Mouse (Mus musculus): ENCODE results near the gene Pfkp.

Gene Pfkp

DNA sequence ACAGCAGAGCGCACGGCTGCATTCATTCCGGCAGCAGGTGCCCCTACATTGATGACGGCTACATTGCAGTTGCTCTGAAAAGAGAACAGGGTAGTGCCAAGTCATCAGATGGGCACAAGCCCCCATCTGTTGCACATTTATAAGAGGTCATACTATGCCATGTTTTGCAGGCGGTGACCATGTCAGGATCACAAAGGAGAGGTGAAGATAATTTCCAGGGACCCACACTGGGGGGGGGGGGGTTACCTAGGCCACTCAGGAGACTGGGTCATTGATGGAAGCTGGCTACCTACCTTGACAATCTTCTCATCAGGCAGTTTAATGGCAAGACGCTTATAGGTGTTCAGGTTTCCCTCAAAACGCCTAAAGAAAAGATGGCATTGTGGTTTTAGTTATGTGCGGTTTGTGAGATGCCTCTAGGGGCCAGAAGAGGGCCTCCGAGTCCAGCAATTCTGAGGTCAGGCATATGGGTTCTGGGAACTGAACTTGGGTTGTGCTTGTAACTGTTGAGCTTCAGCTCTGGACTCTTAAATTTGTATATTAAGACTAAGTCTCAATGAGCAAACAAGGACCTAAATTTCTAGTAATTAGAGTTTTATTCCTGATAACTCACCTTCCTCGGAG lies 45.7 kb downstream of the Pfkp start:
- DNase-seq (ENCODE audit: low read depth, low spot score): no peak

DNA sequence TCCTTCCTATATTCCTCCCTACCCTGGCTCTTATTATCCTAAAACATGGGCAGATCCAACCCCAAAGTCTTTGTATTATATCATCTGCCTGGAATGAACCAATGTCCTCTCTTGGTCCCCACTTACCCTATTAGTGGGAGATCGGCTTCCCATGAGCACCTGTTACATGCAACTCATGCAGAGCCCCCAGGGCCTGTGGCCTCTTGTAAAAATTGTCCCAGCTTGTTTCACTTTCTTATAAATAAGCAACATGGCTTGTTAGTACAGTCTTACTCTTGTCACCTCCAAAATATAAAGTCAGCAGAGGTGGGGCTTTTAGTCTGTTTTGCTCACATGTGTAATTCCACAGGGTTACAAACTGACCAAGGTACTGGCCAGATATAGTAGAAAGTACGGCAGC lies 46.9 kb downstream of the Pfkp start:
- no peak for DNase-seq (ENCODE audit: low read depth, low spot score)

DNA sequence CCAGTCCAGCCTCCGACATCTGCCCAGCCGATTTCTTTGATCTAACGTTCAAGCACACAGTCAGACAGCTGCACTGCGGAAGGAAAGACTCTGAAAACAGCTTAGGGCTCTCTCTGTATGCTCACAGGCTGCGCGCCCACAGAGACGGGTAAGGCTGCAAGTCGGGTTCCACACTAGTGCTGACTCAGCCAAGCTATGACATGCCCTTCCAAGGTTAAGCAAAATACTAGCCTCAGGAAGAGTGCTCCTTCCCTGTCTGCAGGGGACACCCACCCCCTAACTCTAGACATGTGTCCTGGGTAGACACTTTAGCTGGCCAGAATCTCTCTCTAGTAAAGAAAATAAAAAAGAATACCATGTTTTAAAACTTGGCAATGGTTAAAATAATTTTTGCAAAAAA lies 48.0 kb downstream of the Pfkp start:
- DNase-seq (ENCODE audit: low read depth, low spot score): no peak

DNA sequence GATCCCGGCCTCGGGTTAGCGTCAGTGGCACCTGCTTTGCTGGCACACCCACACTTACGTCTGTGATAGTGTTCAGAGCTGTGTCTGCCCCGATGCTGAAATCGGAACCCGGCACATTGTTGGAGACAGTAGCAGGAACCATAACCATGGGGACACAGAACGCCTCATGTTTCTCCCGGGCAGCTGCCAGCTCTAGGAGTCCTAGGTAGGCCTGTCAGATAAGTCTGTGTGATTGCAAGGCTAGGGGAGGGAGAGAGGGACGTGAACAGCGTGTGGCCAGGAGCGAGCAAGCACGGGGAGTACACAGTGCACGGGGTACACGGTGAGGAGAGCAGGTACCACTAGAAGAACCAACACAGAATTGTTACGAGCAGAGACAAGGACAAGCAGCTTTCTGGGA lies 50.8 kb downstream of the Pfkp start:
- DNase-seq (ENCODE audit: low read depth, low spot score): no peak

DNA sequence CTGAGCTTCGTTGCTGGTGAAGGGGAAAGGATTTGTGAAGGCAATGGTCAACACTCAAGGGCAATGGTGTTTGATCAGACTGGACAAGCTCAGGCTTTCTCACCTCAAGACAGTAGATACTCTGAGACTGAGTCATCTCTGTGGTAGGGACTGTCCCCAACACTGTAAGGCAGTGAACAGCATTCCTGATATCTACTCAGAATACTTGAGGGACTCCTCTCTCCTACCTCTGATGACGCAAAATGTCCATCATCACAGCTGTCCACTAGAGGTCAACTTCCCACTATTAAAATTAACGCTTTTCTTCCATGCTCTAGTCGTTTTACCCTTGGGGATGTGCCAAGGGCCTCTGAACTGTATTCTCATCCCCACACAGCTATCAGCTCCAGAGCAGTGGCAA lies 53.2 kb downstream of the Pfkp start:
- DNase-seq (ENCODE audit: low read depth, low spot score): no peak

DNA sequence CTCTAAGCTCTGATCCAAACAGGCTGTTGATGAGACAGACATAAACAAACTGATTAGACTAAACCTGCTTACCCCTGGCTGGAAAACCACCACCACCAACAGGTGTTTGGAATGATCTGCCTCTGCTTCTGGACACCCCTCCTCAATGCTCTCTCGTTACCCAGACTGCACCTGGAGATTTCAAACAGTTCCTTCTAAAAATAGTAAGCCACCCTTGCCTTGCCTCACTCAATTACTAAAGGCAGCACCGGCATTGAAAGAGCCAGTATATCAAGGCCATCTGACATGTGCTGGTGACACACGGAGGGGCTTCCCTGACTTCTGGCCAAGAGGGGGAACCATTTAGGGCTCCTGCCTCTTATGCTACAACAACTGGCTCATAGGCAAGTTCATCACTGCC lies 57.7 kb downstream of the Pfkp start:
- no peak for DNase-seq (ENCODE audit: low read depth, low spot score)

DNA sequence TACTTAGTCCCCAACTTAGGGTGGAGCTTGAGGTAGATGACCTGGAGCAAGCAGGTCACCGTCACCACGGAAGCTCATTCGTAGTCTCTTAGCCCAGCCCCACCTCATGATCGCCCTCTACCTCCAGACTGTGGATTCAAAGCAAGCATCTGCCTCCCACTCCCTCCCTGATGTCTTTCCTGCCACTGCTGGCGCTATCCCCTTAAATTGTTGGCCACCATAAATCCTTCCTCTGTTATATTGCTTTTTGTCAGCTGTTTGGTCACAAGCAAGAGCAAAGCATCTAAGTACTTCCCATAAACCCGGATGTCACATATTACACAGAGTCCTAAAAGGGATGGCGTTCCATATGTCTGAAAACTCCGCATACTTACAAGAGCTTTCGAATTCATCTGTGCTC lies 62.6 kb downstream of the Pfkp start:
- DNase-seq (ENCODE audit: low read depth, low spot score): no peak

DNA sequence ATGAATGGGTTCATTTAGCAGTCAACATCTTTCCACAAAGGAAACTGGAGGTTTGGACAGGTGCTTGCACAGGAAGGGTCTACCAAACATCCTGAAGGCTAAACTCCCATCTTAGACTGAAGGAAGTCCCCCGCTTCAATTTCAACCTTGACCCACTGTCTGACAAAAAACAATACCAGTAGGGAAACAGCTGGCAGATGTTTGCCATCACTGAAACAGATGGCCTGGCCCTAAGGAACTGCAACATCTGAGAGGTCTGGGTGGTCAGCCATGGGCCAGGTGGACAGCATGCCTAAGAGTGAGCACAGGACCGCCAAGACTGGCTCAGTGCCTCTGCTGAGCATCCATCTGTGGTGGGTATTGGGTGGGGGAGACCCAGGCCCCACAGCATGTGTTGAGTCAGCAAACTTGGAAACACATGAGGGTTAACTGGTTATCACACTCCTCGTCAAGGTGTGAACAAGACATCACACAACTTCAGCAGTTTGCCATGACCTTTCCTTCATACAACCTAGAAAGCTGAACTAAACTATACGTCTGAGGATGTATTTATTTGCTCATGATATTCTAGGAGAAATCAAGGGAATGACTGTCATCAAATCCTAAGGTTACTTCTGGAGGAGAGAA lies 65.0 kb downstream of the Pfkp start:
- DNase-seq (ENCODE audit: low read depth, low spot score): no peak

DNA sequence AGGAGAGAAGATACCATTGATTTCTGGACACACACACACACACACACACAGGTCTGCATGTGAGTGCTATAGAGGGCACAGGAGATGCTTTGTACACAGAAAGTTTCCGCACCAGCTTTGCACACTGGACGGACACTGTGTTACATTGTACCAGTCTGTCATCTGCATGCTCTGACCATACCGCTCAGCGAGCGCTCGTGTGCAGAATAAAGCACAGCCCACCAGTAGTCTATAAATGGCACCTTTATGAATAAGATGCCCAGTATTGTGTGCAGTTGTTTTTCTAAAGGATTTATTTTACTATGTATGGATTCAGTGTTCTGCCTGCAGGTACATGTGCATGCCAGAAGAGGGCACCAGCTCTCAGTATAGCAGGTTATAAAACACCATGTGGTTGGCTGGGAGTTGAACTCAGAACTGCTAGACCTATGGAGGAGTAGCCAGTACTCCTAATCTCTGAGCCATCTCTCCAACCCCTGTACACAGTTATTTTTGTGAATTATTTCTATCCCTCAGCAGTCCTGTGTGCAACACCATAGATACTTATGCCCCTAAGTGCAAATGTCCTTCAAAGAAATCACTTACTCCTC lies 72.6 kb downstream of the Pfkp start:
- no peak for DNase-seq (ENCODE audit: low read depth, low spot score)

DNA sequence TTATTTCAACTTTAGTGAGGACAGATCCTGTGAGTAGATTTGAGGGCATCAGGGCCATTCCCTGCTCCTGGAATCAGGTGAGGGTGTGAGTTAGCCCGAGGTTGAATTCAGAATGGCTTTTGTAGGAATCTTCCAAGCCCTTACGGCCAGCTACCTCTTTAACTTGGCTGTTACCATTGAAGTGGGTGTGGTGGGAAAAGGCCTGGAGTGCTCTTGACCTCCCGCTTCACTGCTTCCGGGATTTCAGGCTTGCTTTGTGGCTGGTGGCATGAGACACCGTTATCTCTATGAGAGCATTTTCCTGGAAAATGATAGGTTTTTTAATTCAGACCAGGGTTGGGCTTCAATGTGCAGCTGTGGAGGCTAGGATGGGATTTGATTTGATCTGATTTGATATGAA lies 83.0 kb downstream of the Pfkp start:
- DNase-seq (ENCODE audit: low read depth, low spot score): no peak

DNA sequence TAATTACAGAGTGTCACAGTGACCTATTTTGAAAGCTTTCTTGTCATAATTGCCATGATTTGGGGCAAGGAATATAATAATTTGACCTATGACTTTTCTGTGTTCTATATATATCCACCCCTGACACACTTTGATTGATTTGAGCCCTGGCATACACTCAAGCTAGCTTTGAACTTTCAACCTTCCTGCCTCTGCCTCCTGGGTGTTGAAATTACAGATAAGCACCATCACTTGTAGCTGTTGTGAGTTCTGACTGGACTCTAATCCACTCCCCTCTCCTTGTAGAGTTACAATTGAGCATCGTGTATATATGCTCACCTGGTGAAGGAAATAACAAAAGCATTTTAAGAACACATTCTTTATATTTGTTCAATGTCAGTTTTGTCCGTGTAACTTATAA lies 86.2 kb downstream of the Pfkp start:
- no peak for DNase-seq (ENCODE audit: low read depth, low spot score)

DNA sequence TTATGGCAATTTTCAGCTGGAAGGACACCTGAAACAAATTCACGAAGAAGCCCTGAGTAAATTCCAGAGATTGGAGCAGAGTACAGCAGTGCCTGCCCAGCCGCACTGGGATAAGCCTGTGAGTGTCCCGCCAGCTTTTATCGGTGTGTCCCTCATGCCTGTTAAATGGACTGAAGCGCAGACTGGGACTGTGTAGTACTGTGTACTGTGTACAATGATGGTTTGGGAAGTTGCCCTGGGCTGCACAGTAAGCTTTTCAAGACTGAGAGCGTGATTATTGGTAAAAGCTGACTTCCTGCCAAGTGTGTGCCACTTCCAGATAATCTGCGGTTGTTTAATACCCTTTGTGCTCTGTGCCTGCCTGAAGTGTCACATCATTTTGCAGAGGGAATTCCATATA lies 90.8 kb downstream of the Pfkp start:
- DNase-seq (ENCODE audit: low read depth, low spot score): peak; percentile 45

DNA sequence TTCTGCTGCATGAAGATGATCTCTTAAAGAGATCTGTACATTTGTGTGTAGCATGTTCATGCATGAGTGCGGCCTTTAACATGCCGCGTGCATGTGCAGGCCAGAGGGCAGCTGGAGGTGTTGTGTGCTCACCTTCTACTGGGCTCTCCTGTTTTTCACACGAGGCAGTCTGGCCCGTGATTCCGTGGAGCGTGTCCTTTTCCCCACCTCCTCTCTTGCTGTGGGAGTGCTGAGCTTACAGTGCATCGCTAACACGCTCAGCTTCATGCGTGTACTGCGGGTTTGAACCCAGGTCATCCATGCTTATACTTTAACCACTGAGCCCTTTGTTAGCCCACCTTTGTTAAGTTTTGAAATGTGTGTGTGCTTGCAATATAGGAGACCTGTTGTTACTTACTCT lies 92.9 kb downstream of the Pfkp start:
- DNase-seq (ENCODE audit: low read depth, low spot score): no peak

DNA sequence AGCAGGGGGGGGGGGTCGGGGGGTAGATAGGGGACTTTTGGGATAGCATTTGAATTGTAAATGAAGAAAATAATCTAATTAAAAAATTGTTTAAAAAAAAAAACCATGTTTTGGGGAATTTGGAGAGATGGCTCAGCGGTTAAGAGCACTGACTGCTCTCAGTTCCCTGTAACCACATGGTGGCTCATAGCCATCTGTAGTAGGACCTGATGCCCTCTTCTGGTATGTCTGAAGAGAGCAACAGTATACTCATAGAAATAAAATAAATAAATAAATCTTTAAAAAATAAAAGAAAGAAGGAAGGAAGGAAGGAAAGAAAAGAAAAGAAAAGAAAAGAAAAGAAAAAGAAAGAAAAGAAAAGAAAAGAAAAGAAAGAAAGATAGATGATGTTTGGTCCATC lies 94.9 kb downstream of the Pfkp start:
- no peak for DNase-seq (ENCODE audit: low read depth, low spot score)

DNA sequence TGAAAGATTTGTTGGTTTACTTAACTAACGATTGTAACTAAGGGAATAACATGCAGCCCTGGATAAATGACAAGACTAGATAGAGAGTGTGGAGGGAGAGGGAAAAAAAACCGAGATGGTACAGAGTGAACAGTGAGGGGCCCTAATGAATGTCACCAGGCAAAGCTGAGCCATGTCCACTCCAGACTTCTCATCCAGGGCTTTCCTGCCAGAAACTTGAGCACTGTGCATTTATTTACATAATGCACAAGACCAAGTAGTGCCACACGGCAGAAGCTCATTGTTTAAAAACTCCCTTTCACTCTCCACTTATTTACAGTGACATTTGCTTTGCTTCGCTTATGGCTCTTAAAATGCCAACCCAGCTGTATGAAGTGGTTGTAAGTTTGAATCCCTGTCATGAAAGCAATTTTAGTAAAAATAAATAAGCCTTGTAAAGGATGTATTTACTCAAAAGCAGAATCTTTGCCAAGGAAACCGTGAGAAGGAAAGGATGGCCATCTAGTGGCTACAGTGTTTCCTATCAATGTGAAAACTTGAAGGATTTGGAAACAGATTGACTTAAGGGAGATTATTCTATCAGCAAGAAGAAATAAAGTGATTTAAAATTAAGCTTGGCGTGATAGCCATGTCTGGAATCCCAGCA lies 113.2 kb downstream of the Pfkp start:
- DNase-seq (ENCODE audit: low read depth, low spot score): peak; percentile 60

DNA sequence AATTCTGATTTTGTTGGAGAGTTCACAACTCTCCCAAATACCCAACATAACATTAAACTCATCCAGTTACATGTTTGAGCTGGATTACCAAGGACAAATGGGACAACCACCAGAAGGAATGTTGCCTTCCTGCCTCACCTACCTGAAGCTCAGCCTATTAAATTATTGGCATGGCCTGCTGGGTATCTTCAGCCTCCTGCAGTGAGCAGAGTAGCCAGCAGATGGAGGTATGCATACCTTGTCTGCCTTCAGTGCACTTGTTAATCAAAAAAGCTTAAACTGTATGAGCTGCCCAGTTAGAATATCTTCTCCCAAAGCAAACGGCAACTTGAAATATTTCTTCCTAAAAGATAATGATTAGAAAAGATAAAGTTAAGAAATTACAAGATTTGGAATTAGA lies 115.9 kb downstream of the Pfkp start:
- no peak for DNase-seq (ENCODE audit: low read depth, low spot score)

All from telencephalon, adult 2 months (tissue).